ENCODE assay signal across 18 mouse cellular contexts in the genomic region with DNA sequence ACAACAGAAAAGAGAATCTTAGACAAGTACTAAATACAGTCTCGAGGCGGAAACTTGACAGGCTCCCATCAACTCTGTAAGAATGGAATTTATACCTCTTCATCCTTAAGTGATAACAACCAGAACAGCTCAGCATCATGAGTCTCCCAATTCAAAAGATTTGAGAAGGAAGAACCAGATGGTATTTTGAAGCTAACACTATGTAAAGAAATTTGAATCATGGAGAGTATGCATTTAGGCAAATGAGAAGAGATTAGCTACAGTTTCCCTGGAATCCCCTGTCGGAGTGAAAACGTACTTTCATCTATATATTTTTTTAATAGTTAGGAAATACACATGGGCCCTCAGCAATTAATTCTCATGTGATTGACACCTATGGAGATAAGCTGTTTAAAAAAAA.
"Had no signal": no experiment of that assay in that cellular context is flagged by ENCODE, and none has a peak within 500 bp of the region (broad histone marks: within the 10 kb centered on the region; RNA-seq: fewer than 3 reads in every experiment).

No protein-coding gene starts in this region.

- H3K9me3 ChIP-seq: liver, embryonic 12.5 days; midbrain, embryonic 10.5 days; midbrain, embryonic 12.5 days; neural tube, embryonic 13.5 days; neural tube, embryonic 15.5 days had no signal

- H3K9ac ChIP-seq: liver, embryonic 12.5 days; liver, embryonic 14.5 days; midbrain, embryonic 12.5 days; neural tube, embryonic 13.5 days; neural tube, embryonic 15.5 days had no signal

- H3K4me1 ChIP-seq: liver, embryonic 12.5 days; midbrain, embryonic 10.5 days; midbrain, embryonic 12.5 days; neural tube, embryonic 13.5 days; neural tube, embryonic 15.5 days had no signal

- H3K4me3 ChIP-seq: liver, embryonic 12.5 days; midbrain, embryonic 10.5 days; midbrain, embryonic 12.5 days; myocyte; neural tube, embryonic 13.5 days; neural tube, embryonic 15.5 days had no signal

- DNase-seq: lung, postnatal 4 days; midbrain, embryonic 14.5 days; retina, postnatal 1 day; right cerebral cortex, adult 18-20 months; right cerebral cortex, postnatal 25 days; right cerebral cortex, postnatal 4 days; spleen, adult 18-20 months; thymus, adult 18-20 months; thymus, postnatal 14 days; thymus, postnatal 36 days had no signal

- H3K36me3 ChIP-seq: liver, embryonic 12.5 days; midbrain, embryonic 10.5 days; midbrain, embryonic 12.5 days; neural tube, embryonic 13.5 days; neural tube, embryonic 15.5 days had no signal

- H3K27ac ChIP-seq: liver, embryonic 12.5 days; liver, embryonic 14.5 days; midbrain, embryonic 10.5 days; midbrain, embryonic 12.5 days; neural tube, embryonic 13.5 days; neural tube, embryonic 15.5 days had no signal

- H3K4me2 ChIP-seq: liver, embryonic 12.5 days; midbrain, embryonic 12.5 days; neural tube, embryonic 13.5 days; neural tube, embryonic 15.5 days had no signal

- ATAC-seq: liver, embryonic 12.5 days; midbrain, embryonic 16.5 days had no signal

- H3K27me3 ChIP-seq: liver, embryonic 12.5 days; midbrain, embryonic 12.5 days; neural tube, embryonic 13.5 days; neural tube, embryonic 15.5 days had no signal
